Mouse (Mus musculus): ENCODE data around the gene Tmem248. TPM values are rescaled to one million over a fixed set of nuclear protein-coding genes. Genes with fewer than 3 reads are reported as not detected.

Gene Tmem248
- 62.2 TPM for polyA plus RNA-seq (2014; fragmentation: Illumina TruSeq; extraction: RNeasy Lipid Tissue Mini Kit (QIAGEN cat#74804); ENCODE audit: low read depth, low replicate concordance)

DNA sequence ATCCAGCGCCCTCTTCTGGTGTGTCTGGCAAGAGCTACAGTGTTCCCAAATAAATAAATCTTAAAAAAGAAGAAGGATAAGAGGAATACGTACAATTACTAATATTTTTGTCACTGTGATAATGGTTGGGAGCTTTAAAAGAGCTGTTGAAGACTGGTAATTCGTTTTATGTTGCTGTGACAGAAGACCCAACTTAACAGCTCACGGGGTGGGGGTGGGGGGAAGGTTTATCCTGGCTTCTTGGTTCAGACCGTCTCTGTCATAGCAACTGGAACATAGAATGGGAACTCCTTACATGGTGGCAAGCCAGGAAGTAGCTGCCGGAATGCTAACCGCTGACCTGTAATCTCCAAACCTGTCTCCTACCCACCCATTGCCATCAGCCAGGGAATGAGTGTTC lies at the start of gene Tmem248:
TSS of gene Tmem248 (plus strand) at position 301 of the 400 bp plus-strand sequence.

GRCm38 (mm10) chr5:130171423-130171954 lies 45.4 kb upstream of the Tmem248 start, which contains the start of gene Rabgef1:
Gene Rabgef1, plus strand, starts transcription at chr5:130171798.

DNA sequence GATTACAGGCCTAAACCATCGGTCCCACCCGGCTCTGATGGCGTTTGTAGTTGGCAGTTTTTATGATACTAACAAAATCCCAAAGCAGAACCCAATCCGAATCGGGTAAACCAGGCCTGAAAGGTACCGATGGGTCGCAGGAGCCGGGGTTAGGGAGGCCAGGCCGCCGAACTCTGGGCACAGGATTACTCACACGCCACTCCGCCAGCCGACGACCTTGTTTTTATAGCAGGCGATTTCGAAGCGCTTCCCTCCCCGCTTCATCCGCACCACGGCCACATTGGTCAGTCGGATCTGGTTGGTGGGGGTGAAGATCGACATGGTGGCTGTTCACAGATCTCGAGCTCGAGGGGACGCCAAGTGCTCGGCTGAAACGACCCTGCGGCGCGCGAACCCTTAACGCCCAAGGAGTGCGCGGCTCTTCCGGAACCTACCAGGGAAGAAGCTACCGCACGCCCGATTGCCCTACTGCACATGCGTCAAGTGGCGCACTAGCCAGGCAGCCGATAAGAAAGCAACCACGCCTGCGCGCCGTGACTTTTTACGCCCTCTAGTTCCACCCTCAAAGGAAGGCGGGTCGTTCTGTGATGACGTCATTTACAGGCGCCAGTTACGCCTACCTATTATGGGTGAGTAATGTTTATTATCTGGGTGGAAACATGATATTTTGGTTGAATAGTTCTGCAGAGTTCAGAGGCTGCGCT lies 38.3 kb downstream of the Tmem248 start, which contains the start of the genes Sbds and Tyw1:
TSS of gene Sbds (minus strand) at position 514 of the 704 bp plus-strand sequence.
TSS of gene Tyw1 (plus strand) at position 603 of the 704 bp plus-strand sequence.

Other genes with a start within 250 kb of the Tmem248 start
- 3.9 TPM for gene Gusb, start 214.0 kb upstream of the Tmem248 start, polyA plus RNA-seq (2014; fragmentation: Illumina TruSeq; extraction: RNeasy Lipid Tissue Mini Kit (QIAGEN cat#74804); ENCODE audit: low read depth, low replicate concordance)
- 2.2 TPM for gene Asl, start 187.8 kb upstream of the Tmem248 start, polyA plus RNA-seq (2014; fragmentation: Illumina TruSeq; extraction: RNeasy Lipid Tissue Mini Kit (QIAGEN cat#74804); ENCODE audit: low read depth, low replicate concordance)
- 56.2 TPM for gene Crcp, start 187.8 kb upstream of the Tmem248 start, polyA plus RNA-seq (2014; fragmentation: Illumina TruSeq; extraction: RNeasy Lipid Tissue Mini Kit (QIAGEN cat#74804); ENCODE audit: low read depth, low replicate concordance)
- 59.1 TPM for gene Tpst1, start 143.8 kb upstream of the Tmem248 start, polyA plus RNA-seq (2014; fragmentation: Illumina TruSeq; extraction: RNeasy Lipid Tissue Mini Kit (QIAGEN cat#74804); ENCODE audit: low read depth, low replicate concordance)
- gene Kctd7, start 72.2 kb upstream of the Tmem248 start, polyA plus RNA-seq (2014; fragmentation: Illumina TruSeq; extraction: RNeasy Lipid Tissue Mini Kit (QIAGEN cat#74804); ENCODE audit: low read depth, low replicate concordance): 9.5 TPM
- 11.9 TPM for gene Rabgef1, start 45.3 kb upstream of the Tmem248 start, polyA plus RNA-seq (2014; fragmentation: Illumina TruSeq; extraction: RNeasy Lipid Tissue Mini Kit (QIAGEN cat#74804); ENCODE audit: low read depth, low replicate concordance)
- 94.9 TPM for gene Sbds, start 38.4 kb downstream of the Tmem248 start, polyA plus RNA-seq (2014; fragmentation: Illumina TruSeq; extraction: RNeasy Lipid Tissue Mini Kit (QIAGEN cat#74804); ENCODE audit: low read depth, low replicate concordance)
- gene Tyw1, start 38.5 kb downstream of the Tmem248 start, polyA plus RNA-seq (2014; fragmentation: Illumina TruSeq; extraction: RNeasy Lipid Tissue Mini Kit (QIAGEN cat#74804); ENCODE audit: low read depth, low replicate concordance): 2.2 TPM
- 0.29 TPM for gene Caln1, start 152.4 kb downstream of the Tmem248 start, polyA plus RNA-seq (2014; fragmentation: Illumina TruSeq; extraction: RNeasy Lipid Tissue Mini Kit (QIAGEN cat#74804); ENCODE audit: low read depth, low replicate concordance)
- 1.0 TPM for gene A330070K13Rik, start 167.6 kb downstream of the Tmem248 start, polyA plus RNA-seq (2014; fragmentation: Illumina TruSeq; extraction: RNeasy Lipid Tissue Mini Kit (QIAGEN cat#74804); ENCODE audit: low read depth, low replicate concordance)